Mouse (Mus musculus): ENCODE results near the gene Nfix. TPM values are rescaled to one million over a fixed set of nuclear protein-coding genes. Genes with fewer than 3 reads are reported as not detected.
A peak's percentile ranks its signal among the peaks of the same experiment; 100 is the strongest.

Gene Nfix
- polyA plus RNA-seq, 2 experiments, result 1.4 to 2.5 TPM

- Histone ChIP-seq H3K27ac (peak overlapping the region; percentile 98), H3K9me3 (ENCODE audit: control insufficient read depth, low read length) (no peaks in the 10 kb centered on the region), H3K4me3 (ENCODE audit: insufficient read depth in 1 of 2, low read depth in 2 of 2, low read length in 2 of 2) (no peak overlapping the region), H3K4me1 (replicated peaks; ENCODE audit: control insufficient read depth in 2 of 2, insufficient read depth in 2 of 2, low read length in 1 of 2) (peaks cover 40 to 49% of the 10 kb centered on the region in 2 experiments), H3K36me3 (replicated peaks; ENCODE audit: control insufficient read depth, insufficient read depth, low read depth) (no peaks in the 10 kb centered on the region), H3K9ac (replicated peaks) (no peak overlapping the region), H3K27me3 (ENCODE audit: control insufficient read depth, insufficient read depth, low read length) (no peaks in the 10 kb centered on the region), H3K4me2 (ENCODE audit: low read depth) (no peak overlapping the region)
- DNase-seq (ENCODE audit: low read depth in 3 of 3, low spot score in 3 of 3) (no peak), ATAC-seq (ENCODE audit: insufficient read depth) (no peak)
- no peak for TF ChIP-seq EP300 (IDR thresholded peaks at IDR 0.05; ENCODE audit: low read depth)
- TF ChIP-seq CTCF (IDR thresholded peaks at IDR 0.05; ENCODE audit: low read depth), result no peak
- WGBS (ENCODE audit: insufficient replicate concordance), result 74% methylated on average over 5 of the region's 5 CpGs
Measured at GRCm38 (mm10) chr8:84732545-84732944, 67.6 kb downstream of the Nfix start.

GRCm38 (mm10) chr8:84731371-84732177 lies 68.6 kb downstream of the Nfix start:
- Histone ChIP-seq H3K27ac (peak overlapping the region; percentile 98), H3K27me3 (ENCODE audit: control insufficient read depth, insufficient read depth, low read length) (no peaks in the 10 kb centered on the region), H3K9ac (replicated peaks) (peak overlapping the region; percentile 84), H3K9me3 (ENCODE audit: control insufficient read depth, low read length) (no peaks in the 10 kb centered on the region), H3K4me3 (ENCODE audit: insufficient read depth in 1 of 2, low read depth in 2 of 2, low read length in 2 of 2) (peak overlapping the region; percentile 7 to 35; a peak in 3 of 4 replicates), H3K4me2 (ENCODE audit: low read depth) (peak overlapping the region; percentile 67), H3K36me3 (replicated peaks; ENCODE audit: control insufficient read depth, insufficient read depth, low read depth) (peaks cover 2% of the 10 kb centered on the region; the same call in 1 of the 2 replicates), H3K4me1 (replicated peaks; ENCODE audit: control insufficient read depth in 2 of 2, insufficient read depth in 2 of 2, low read length in 1 of 2) (peaks cover 44 to 55% of the 10 kb centered on the region in 2 experiments)
- 50% methylated on average over 11 of the region's 11 CpGs for WGBS (ENCODE audit: insufficient replicate concordance)
- ATAC-seq (ENCODE audit: insufficient read depth) (no peak), DNase-seq (ENCODE audit: low read depth in 3 of 3, low spot score in 3 of 3) (no peak)
- TF ChIP-seq EP300 (IDR thresholded peaks at IDR 0.05; ENCODE audit: low read depth) (no peak), CTCF (IDR thresholded peaks at IDR 0.05; ENCODE audit: low read depth) (no peak)

DNA sequence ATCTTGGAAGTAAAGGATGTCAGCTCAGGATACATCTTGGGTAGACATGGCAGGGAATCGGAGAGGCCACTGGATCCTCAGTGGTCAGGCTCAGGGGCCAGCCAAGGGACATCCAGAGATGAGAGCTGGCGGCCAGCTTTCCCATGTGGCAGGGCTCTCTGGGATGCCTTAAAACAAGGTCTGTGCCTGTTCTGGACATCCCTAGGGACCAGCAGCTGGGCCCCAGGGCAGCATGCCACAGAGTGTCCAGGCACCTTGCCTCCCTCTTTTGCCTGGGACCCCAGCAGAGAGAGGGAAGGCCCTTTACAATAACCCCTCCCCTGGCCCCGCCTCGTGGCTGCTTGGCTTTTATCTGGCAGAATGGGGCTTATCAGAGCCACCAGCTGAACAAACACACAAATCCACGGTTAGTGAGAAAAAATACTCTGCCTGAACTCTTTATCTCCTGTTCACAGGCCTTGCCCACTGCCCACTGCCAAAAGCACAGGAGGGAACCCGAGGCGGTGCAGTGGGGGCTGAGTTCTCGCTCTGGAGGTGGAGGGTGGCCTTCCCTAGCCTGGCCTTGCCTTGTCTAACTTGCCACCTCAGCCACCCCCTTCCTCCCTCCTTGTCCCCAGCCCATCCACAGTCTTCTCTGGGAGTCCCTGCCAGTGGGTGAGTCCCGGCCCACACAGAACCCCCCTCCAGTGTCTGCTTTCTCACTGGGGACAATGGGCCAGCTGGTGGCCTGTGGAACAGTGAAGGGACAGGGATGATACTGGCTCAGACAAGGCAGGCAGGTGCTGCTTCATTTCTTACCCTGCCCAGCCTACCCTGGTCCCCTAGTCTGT lies 69.4 kb downstream of the Nfix start:
- TF ChIP-seq EP300 (IDR thresholded peaks at IDR 0.05; ENCODE audit: low read depth) (peak; percentile 99), CTCF (IDR thresholded peaks at IDR 0.05; ENCODE audit: low read depth) (no peak)
- peaks cover 2% of the 10 kb centered on the region; the same call in 1 of the 2 replicates for H3K36me3 ChIP-seq (replicated peaks; ENCODE audit: control insufficient read depth, insufficient read depth, low read depth)
- DNase-seq (ENCODE audit: low read depth in 3 of 3, low spot score in 3 of 3) (peak; percentile 90 to 95 (median 93)), ATAC-seq (ENCODE audit: insufficient read depth) (peak; percentile 92)
- H3K27ac ChIP-seq, result peak overlapping the region; percentile 98
- peak overlapping the region; percentile 84 for H3K9ac ChIP-seq (replicated peaks)
- H3K9me3 ChIP-seq (ENCODE audit: control insufficient read depth, low read length), result no peaks in the 10 kb centered on the region
- H3K4me3 ChIP-seq (ENCODE audit: insufficient read depth in 1 of 2, low read depth in 2 of 2, low read length in 2 of 2), result peak overlapping the region; percentile 21 to 35
- H3K4me1 ChIP-seq (replicated peaks; ENCODE audit: control insufficient read depth in 2 of 2, insufficient read depth in 2 of 2, low read length in 1 of 2), result peaks cover 50 to 63% of the 10 kb centered on the region in 2 experiments
- H3K27me3 ChIP-seq (ENCODE audit: control insufficient read depth, insufficient read depth, low read length), result no peaks in the 10 kb centered on the region
- H3K4me2 ChIP-seq (ENCODE audit: low read depth), result peak overlapping the region; percentile 67
- 8% methylated on average over 9 of the region's 9 CpGs for WGBS (ENCODE audit: insufficient replicate concordance)

DNA sequence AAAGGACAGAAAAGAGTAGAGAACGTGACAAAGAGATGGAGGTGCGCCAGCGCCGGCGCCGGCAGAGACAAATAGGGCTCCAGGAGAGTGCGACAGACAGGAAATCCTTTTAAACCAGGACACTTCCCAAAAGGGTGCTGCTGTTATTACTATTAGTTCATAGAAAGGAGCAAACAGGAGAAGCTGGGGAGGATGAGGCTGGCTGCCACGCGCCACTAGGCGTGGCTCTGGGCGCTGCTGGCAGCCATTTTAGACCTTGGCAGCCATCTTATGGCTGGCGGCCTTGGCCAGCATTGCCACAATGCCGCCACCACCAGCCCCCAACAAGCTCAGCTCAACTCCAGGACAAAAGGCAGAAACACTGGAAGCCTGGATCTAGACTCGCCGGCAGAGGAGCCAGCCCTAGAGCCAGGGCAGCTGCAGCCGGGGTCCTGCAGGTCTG lies 70.2 kb downstream of the Nfix start:
- Histone ChIP-seq H3K27ac (peak overlapping the region; percentile 98), H3K36me3 (replicated peaks; ENCODE audit: control insufficient read depth, insufficient read depth, low read depth) (peaks cover 2% of the 10 kb centered on the region; the same call in 1 of the 2 replicates), H3K4me3 (ENCODE audit: insufficient read depth in 1 of 2, low read depth in 2 of 2, low read length in 2 of 2) (peak overlapping the region in 1 of 2 experiments; percentile 19; a peak in 2 of 4 replicates), H3K9me3 (ENCODE audit: control insufficient read depth, low read length) (no peaks in the 10 kb centered on the region), H3K9ac (replicated peaks) (peak overlapping the region; percentile 84), H3K4me2 (ENCODE audit: low read depth) (peak overlapping the region; percentile 67), H3K27me3 (ENCODE audit: control insufficient read depth, insufficient read depth, low read length) (no peaks in the 10 kb centered on the region), H3K4me1 (replicated peaks; ENCODE audit: control insufficient read depth in 2 of 2, insufficient read depth in 2 of 2, low read length in 1 of 2) (peaks cover 58 to 71% of the 10 kb centered on the region in 2 experiments)
- no peak for ATAC-seq (ENCODE audit: insufficient read depth)
- TF ChIP-seq EP300 (IDR thresholded peaks at IDR 0.05; ENCODE audit: low read depth), result no peak
- DNase-seq (ENCODE audit: low read depth in 3 of 3, low spot score in 3 of 3), result no peak
- 83% methylated on average over 16 of the region's 16 CpGs for WGBS (ENCODE audit: insufficient replicate concordance)

Data from liver, embryonic 14.5 days (tissue).